Mouse (Mus musculus): ENCODE measurements at regions not wholly inside any gene's neighbourhood (a gene's known extent, or its start where the extent isn't known, plus 50 kb on each side); places are given as distances from the start of the nearest gene placed in this dataset.

DNA sequence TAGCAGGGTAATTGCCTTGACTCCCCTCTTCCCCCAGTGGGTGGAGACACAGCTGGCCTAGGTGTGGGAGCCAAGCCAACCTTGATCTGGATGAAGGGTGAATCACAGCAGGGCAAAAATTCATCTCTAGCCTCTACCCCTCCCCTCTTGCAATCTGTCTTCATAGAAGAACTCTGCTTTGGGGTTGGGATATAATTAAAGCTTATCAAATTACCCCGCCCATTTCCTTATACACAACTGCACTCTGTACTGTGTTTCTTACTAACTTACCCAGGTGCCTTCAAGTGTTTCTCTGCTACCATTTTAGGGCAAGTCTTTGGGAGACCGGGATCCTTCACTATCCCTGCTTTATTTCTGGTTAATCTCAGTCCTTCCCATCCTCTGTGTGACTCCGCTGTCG, 138.7 kb upstream of the Plcz1 start:
- DNase-seq (ENCODE audit: low spot score): no peak
- Histone ChIP-seq H3K27me3 (ENCODE audit: insufficient read depth, low read length) (no peaks in the 10 kb centered on the region), H3K4me3 (ENCODE audit: low read depth, low read length) (no peak overlapping the region), H3K4me1 (ENCODE audit: insufficient read depth, low read depth, low read length) (no peaks in the 10 kb centered on the region), H3K9me3 (replicated peaks) (peaks cover 55% of the 10 kb centered on the region), H3K36me3 (replicated peaks) (no peaks in the 10 kb centered on the region)
- no peak for ATAC-seq (ENCODE audit: extremely low read depth, insufficient number of reproducible peaks, low FRiP score, poor library complexity, severe bottlenecking)
- no peak for TF ChIP-seq GATA1 (IDR thresholded peaks at IDR 0.05; ENCODE audit: borderline replicate concordance, low read length)
- TF ChIP-seq POLR2AphosphoS5 (IDR thresholded peaks at IDR 0.05; ENCODE audit: insufficient replicate concordance, low read depth, low read length): no peak

DNA sequence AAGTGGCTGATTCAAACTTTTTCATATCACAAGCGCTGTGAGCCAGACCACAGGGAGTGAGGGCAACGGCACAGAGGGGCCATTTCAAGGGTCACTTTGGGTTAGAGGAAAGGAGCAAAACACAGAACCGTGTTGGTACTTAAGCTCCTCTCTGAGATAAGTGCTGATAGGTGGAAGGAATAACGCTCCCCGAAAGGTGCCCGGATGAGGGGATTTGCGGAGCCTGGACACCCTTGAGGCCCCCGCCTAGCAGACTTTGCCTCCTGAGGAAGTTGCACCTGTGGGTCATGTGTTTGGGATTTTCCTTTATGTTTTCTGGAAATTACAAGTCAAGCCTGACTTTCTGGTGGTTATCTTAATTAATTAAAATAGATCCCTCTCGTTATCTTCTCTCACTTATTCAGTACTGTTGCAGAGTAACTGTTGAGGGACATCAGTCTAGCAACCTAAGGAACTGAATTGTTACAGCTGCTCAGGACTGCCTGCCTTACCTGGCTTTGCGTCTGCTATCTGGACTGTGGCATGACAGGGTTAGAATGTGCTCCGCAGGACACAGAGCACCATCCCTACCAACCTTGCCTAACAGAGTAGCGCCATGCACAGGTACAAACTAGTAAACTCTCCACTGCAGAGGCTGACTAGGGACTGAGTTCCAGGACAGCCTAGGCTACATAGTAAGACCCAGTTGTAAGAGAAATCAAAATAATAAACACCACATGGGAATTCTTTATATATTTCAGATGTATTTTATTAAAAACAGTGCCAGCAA, 137.4 kb upstream of the Plcz1 start:
- Histone ChIP-seq H3K9me3 (replicated peaks) (peaks cover 49% of the 10 kb centered on the region), H3K36me3 (replicated peaks) (no peaks in the 10 kb centered on the region), H3K4me3 (ENCODE audit: low read depth, low read length) (no peak overlapping the region), H3K4me1 (ENCODE audit: insufficient read depth, low read depth, low read length) (no peaks in the 10 kb centered on the region), H3K27me3 (ENCODE audit: insufficient read depth, low read length) (no peaks in the 10 kb centered on the region)
- no peak for DNase-seq (ENCODE audit: low spot score)
- no peak for ATAC-seq (ENCODE audit: extremely low read depth, insufficient number of reproducible peaks, low FRiP score, poor library complexity, severe bottlenecking)
- TF ChIP-seq GATA2 (IDR thresholded peaks at IDR 0.05; ENCODE audit: borderline replicate concordance, low read depth, low read length) (no peak), CTCF (IDR thresholded peaks at IDR 0.05; ENCODE audit: low read depth, low read length) (no peak), GATA1 (IDR thresholded peaks at IDR 0.05; ENCODE audit: borderline replicate concordance, low read length) (no peak), POLR2AphosphoS5 (IDR thresholded peaks at IDR 0.05; ENCODE audit: insufficient replicate concordance, low read depth, low read length) (no peak), TAL1 (conservative IDR thresholded peaks at IDR 0.05; ENCODE audit: low read depth, low read length) (no peak)

DNA sequence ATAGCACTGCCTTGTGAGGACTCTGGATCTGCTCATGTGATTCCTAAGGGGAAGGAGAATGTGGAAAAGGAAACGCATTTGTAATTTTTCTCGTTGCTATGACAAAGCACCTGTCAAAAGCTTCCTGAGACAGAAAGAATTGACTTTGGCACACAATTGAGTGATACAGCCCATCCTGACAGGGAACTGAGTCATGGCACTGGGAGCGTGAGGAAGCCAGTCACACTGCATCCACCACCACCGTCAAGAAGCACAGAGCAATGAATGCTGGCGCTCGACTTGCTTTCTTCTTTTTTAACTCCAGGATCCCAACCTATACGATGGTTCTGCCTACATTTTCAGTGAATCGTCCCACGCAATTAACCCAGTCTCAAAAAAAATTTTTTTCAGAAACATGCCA, 131.5 kb upstream of the Plcz1 start:
- ATAC-seq (ENCODE audit: extremely low read depth, insufficient number of reproducible peaks, low FRiP score, poor library complexity, severe bottlenecking) (no peak), DNase-seq (ENCODE audit: low spot score) (no peak)
- peaks cover 37% of the 10 kb centered on the region for H3K9me3 ChIP-seq (replicated peaks)
- TF ChIP-seq GATA1 (IDR thresholded peaks at IDR 0.05; ENCODE audit: borderline replicate concordance, low read length): no peak
- TF ChIP-seq GATA2 (IDR thresholded peaks at IDR 0.05; ENCODE audit: borderline replicate concordance, low read depth, low read length): no peak
- TF ChIP-seq TAL1 (conservative IDR thresholded peaks at IDR 0.05; ENCODE audit: low read depth, low read length): no peak
- TF ChIP-seq POLR2AphosphoS5 (IDR thresholded peaks at IDR 0.05; ENCODE audit: insufficient replicate concordance, low read depth, low read length): no peak
- no peak for TF ChIP-seq CTCF (IDR thresholded peaks at IDR 0.05; ENCODE audit: low read depth, low read length)
- no peaks in the 10 kb centered on the region for H3K4me1 ChIP-seq (ENCODE audit: insufficient read depth, low read depth, low read length)
- H3K27me3 ChIP-seq (ENCODE audit: insufficient read depth, low read length): no peaks in the 10 kb centered on the region
- no peaks in the 10 kb centered on the region for H3K36me3 ChIP-seq (replicated peaks)
- no peak overlapping the region for H3K4me3 ChIP-seq (ENCODE audit: low read depth, low read length)

DNA sequence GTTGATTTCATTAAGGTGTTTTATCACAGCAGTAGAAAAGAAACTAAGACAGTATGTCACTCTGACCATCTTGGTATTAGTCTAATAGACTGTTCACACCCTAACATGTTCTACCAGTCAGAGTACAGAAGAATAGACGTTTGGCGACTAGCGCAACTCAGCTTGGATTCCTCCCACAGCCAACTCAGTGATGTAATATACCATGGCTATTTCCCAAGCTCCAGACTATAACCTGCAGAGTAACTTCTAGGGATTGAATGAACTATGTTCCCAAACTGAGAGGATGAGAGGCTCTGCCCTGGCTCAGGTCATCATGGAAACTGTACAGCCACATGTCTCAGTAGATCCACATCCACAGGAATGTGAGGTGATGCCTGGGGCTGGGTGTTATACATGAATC, 128.6 kb upstream of the Plcz1 start:
- ATAC-seq (ENCODE audit: extremely low read depth, insufficient number of reproducible peaks, low FRiP score, poor library complexity, severe bottlenecking) (no peak), DNase-seq (ENCODE audit: low spot score) (no peak)
- TF ChIP-seq TAL1 (conservative IDR thresholded peaks at IDR 0.05; ENCODE audit: low read depth, low read length) (no peak), GATA1 (IDR thresholded peaks at IDR 0.05; ENCODE audit: borderline replicate concordance, low read length) (no peak), GATA2 (IDR thresholded peaks at IDR 0.05; ENCODE audit: borderline replicate concordance, low read depth, low read length) (no peak), POLR2AphosphoS5 (IDR thresholded peaks at IDR 0.05; ENCODE audit: insufficient replicate concordance, low read depth, low read length) (no peak), CTCF (IDR thresholded peaks at IDR 0.05; ENCODE audit: low read depth, low read length) (no peak)
- peaks cover 35% of the 10 kb centered on the region for H3K9me3 ChIP-seq (replicated peaks)
- no peaks in the 10 kb centered on the region for H3K36me3 ChIP-seq (replicated peaks)
- no peak overlapping the region for H3K4me3 ChIP-seq (ENCODE audit: low read depth, low read length)
- H3K4me1 ChIP-seq (ENCODE audit: insufficient read depth, low read depth, low read length): no peaks in the 10 kb centered on the region
- no peaks in the 10 kb centered on the region for H3K27me3 ChIP-seq (ENCODE audit: insufficient read depth, low read length)

DNA sequence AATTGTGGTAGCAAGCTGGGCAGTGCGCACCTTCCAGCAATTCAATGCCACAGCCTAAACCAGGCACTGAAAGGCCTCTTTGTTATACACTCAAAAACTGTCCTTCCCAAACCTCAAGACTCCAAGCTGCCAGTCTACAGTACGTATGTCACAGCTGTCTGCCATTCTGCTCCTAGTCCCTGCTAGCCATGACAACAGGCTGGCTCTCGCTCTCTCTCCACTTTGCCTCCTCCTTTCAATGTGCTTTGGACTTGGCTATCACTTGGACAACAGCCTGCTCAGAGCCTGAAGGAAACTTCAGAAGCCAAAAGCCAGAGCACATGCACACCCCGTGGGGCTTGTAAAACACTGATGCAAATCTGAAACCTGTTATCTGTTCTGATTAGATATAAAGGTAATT, 125.9 kb upstream of the Plcz1 start:
- no peaks in the 10 kb centered on the region for H3K4me1 ChIP-seq (ENCODE audit: insufficient read depth, low read depth, low read length)

DNA sequence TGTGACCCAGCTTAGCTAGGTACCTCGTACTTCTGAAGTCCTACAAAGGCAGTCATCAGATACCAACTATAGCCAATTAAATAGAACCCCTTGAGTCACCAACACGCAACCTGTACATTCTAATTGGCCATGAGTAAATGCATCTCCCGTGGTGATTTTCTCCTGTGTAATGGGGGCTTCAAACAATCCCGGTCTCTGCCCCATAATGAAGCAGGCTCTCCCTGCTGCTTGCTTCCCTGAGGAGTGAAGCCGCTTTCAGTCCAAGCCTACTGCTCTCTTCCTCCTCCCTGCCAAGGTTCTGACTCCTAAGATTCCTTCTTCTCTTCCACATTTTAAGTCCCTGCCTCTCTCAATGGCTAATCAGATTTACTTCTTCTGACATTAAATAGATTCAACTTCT, 121.5 kb upstream of the Plcz1 start:
- no peaks in the 10 kb centered on the region for H3K36me3 ChIP-seq (replicated peaks)
- DNase-seq (ENCODE audit: low spot score): no peak
- H3K4me1 ChIP-seq (ENCODE audit: insufficient read depth, low read depth, low read length): no peaks in the 10 kb centered on the region
- H3K27me3 ChIP-seq (ENCODE audit: insufficient read depth, low read length): no peaks in the 10 kb centered on the region
- no peak for TF ChIP-seq TAL1 (conservative IDR thresholded peaks at IDR 0.05; ENCODE audit: low read depth, low read length)
- no peak for TF ChIP-seq GATA1 (IDR thresholded peaks at IDR 0.05; ENCODE audit: borderline replicate concordance, low read length)
- TF ChIP-seq GATA2 (IDR thresholded peaks at IDR 0.05; ENCODE audit: borderline replicate concordance, low read depth, low read length): no peak
- no peak for TF ChIP-seq POLR2AphosphoS5 (IDR thresholded peaks at IDR 0.05; ENCODE audit: insufficient replicate concordance, low read depth, low read length)
- TF ChIP-seq CTCF (IDR thresholded peaks at IDR 0.05; ENCODE audit: low read depth, low read length): no peak
- H3K4me3 ChIP-seq (ENCODE audit: low read depth, low read length): no peak overlapping the region
- ATAC-seq (ENCODE audit: extremely low read depth, insufficient number of reproducible peaks, low FRiP score, poor library complexity, severe bottlenecking): no peak
- H3K9me3 ChIP-seq (replicated peaks): peaks cover 58% of the 10 kb centered on the region

More for the DNA sequence above, 125.9 kb upstream of the Plcz1 start:
- TF ChIP-seq TAL1 (conservative IDR thresholded peaks at IDR 0.05; ENCODE audit: low read depth, low read length): no peak
- TF ChIP-seq POLR2AphosphoS5 (IDR thresholded peaks at IDR 0.05; ENCODE audit: insufficient replicate concordance, low read depth, low read length): no peak
- TF ChIP-seq GATA1 (IDR thresholded peaks at IDR 0.05; ENCODE audit: borderline replicate concordance, low read length): no peak
- TF ChIP-seq CTCF (IDR thresholded peaks at IDR 0.05; ENCODE audit: low read depth, low read length): no peak
- TF ChIP-seq GATA2 (IDR thresholded peaks at IDR 0.05; ENCODE audit: borderline replicate concordance, low read depth, low read length): no peak
- Histone ChIP-seq H3K36me3 (replicated peaks) (no peaks in the 10 kb centered on the region), H3K9me3 (replicated peaks) (peaks cover 44% of the 10 kb centered on the region), H3K4me3 (ENCODE audit: low read depth, low read length) (no peak overlapping the region), H3K27me3 (ENCODE audit: insufficient read depth, low read length) (no peaks in the 10 kb centered on the region)
- ATAC-seq (ENCODE audit: extremely low read depth, insufficient number of reproducible peaks, low FRiP score, poor library complexity, severe bottlenecking) (no peak), DNase-seq (ENCODE audit: low spot score) (no peak)

Data from G1E (cell line).